Mouse (Mus musculus) large intestine, adult 2 months (tissue): ENCODE results near the gene Lzts2. TPM values are rescaled to one million over a fixed set of nuclear protein-coding genes. Genes with fewer than 3 reads are reported as not detected.

Experiments
- DNase-seq: peaks from one replicate; pipeline ENCODE4 v3.0.0-alpha.2; 2012; ENCODE audit warnings: low read depth, low spot score
- WGBS: fragments of 180-500 bp; shearing (Covaris S2); methylation state at CpG from one replicate; pipeline ENCODE4 v1.1.7; 2018; 5-methylcytosine and 5-hydroxymethylcytosine counted together
- polyA plus RNA-seq: library from polyadenylated mRNA; depleted of rRNA; stranded (reverse); fragments of >200 nt; gene quantifications from 2 replicates; pipeline ENCODE4 v1.2.3, GENCODE M21; 2012; rRNA removed

Lzts2 gene
- 34.7 and 39.6 TPM in 2 replicates for polyA plus RNA-seq

GRCm38 (mm10) chr19:45014335-45014971 is at the start of gene Lzts2:
Lzts2 (plus strand) TSS chr19:45014414.
- DNase-seq: peak; percentile 78
- 9% methylated on average over 10 of the region's 10 CpGs for WGBS

GRCm38 (mm10) chr19:44965978-44966377 is 48.2 kb upstream of the Lzts2 start:
- WGBS: 95% methylated on average over 1 of the region's 1 CpGs
- no peak for DNase-seq

GRCm38 (mm10) chr19:44968329-44968728 is 45.9 kb upstream of the Lzts2 start:
- no peak for DNase-seq
- WGBS: 87% methylated on average over 3 of the region's 3 CpGs

- DNase-seq: no peak
Observed at GRCm38 (mm10) chr19:44976636-44977035, 37.6 kb upstream of the Lzts2 start.

GRCm38 (mm10) chr19:44977148-44977547 is 37.1 kb upstream of the Lzts2 start:
- WGBS: 38% methylated on average over 6 of the region's 6 CpGs
- no peak for DNase-seq

More at GRCm38 (mm10) chr19:44976636-44977035, 37.6 kb upstream of the Lzts2 start:
- 67% methylated on average over 6 of the region's 6 CpGs for WGBS

- 74% methylated on average over 2 of the region's 2 CpGs for WGBS
Observed at GRCm38 (mm10) chr19:44980787-44981186, 33.4 kb upstream of the Lzts2 start.

GRCm38 (mm10) chr19:44982477-44983115 is 31.6 kb upstream of the Lzts2 start:
- DNase-seq: no peak

More at GRCm38 (mm10) chr19:44980787-44981186, 33.4 kb upstream of the Lzts2 start:
- DNase-seq: no peak

GRCm38 (mm10) chr19:44983366-44983765 is 30.8 kb upstream of the Lzts2 start:
- no peak for DNase-seq
- 41% methylated on average over 6 of the region's 6 CpGs for WGBS

More at GRCm38 (mm10) chr19:44982477-44983115, 31.6 kb upstream of the Lzts2 start:
- 19% methylated on average over 7 of the region's 7 CpGs for whole genome bisulfite sequencing

GRCm38 (mm10) chr19:44984420-44984819 is 29.8 kb upstream of the Lzts2 start:
- WGBS: 71% methylated on average over 4 of the region's 4 CpGs
- DNase-seq: no peak

- no peak for DNase-seq
Observed at GRCm38 (mm10) chr19:44985159-44985988, 28.8 kb upstream of the Lzts2 start.

GRCm38 (mm10) chr19:44987004-44987403 is 27.2 kb upstream of the Lzts2 start:
- 32% methylated on average over 6 of the region's 6 CpGs for WGBS

More at GRCm38 (mm10) chr19:44985159-44985988, 28.8 kb upstream of the Lzts2 start:
- 20% methylated on average over 5 of the region's 5 CpGs for WGBS

GRCm38 (mm10) chr19:44987851-44988250 is 26.4 kb upstream of the Lzts2 start:
- WGBS: 55% methylated on average over 6 of the region's 6 CpGs
- DNase-seq: no peak

More at GRCm38 (mm10) chr19:44987004-44987403, 27.2 kb upstream of the Lzts2 start:
- no peak for DNase-seq

GRCm38 (mm10) chr19:44988321-44988720 is 25.9 kb upstream of the Lzts2 start:
- 27% methylated on average over 9 of the region's 9 CpGs for WGBS

GRCm38 (mm10) chr19:44988831-44989566 is 25.2 kb upstream of the Lzts2 start, which contains the start of gene Sema4g:
Sema4g (plus strand) TSS chr19:44989101.
- under 1% methylated on average over 58 of the region's 58 CpGs for WGBS
- DNase-seq: no peak

More at GRCm38 (mm10) chr19:44988321-44988720, 25.9 kb upstream of the Lzts2 start:
- DNase-seq: no peak

GRCm38 (mm10) chr19:44989567-44990495 is 24.4 kb upstream of the Lzts2 start:
- 10% methylated on average over 22 of the region's 22 CpGs for WGBS
- DNase-seq: no peak

GRCm38 (mm10) chr19:44991031-44991430 is 23.2 kb upstream of the Lzts2 start:
- WGBS: 34% methylated on average over 8 of the region's 8 CpGs

GRCm38 (mm10) chr19:44992246-44992645 is 22.0 kb upstream of the Lzts2 start:
- no peak for DNase-seq
- WGBS: 58% methylated on average over 7 of the region's 7 CpGs

More at GRCm38 (mm10) chr19:44991031-44991430, 23.2 kb upstream of the Lzts2 start:
- DNase-seq: peak; percentile 89

GRCm38 (mm10) chr19:44992712-44993111 is 21.5 kb upstream of the Lzts2 start:
- DNase-seq: no peak
- 76% methylated on average over 7 of the region's 7 CpGs for WGBS
